In the genomic region with DNA sequence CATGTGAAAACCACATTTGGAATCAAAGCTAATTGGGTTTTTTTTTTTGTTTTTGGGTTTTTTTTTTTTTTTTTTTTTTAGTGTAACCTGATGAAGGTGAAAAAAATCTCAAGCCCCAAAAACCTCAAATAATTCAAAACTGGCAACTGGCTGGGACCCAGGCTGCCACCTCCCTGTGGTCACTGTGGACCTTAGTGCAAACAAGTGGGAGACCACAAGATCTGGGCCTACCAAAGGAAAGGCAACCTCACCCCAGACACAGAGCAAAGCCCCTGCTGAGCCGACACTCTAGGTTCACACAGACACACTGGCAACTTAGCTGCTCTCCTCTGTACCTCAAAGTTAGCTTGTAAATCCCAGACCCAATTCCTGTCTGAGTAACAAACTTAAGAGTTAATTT, we compare ENCODE assay signal across 24 mouse cellular contexts. TPM values are rescaled to one million over a fixed set of nuclear protein-coding genes. Genes with fewer than 3 reads are reported as not detected.
A peak's percentile ranks its signal among the peaks of the same experiment; 100 is the strongest.
DNase-seq lines count a peak whose midpoint lies in the region; ATAC-seq and TF ChIP-seq lines count a peak whose summit lies in the region.
"Had no signal": no experiment of that assay in that cellular context is flagged by ENCODE, and none has a peak within 500 bp of the region (broad histone marks: within the 10 kb centered on the region; RNA-seq: fewer than 3 reads in every experiment).

No protein-coding gene starts in this region.

- H3K27me3 ChIP-seq in lung, embryonic 16.5 days (ENCODE audit: control insufficient read depth, insufficient read depth, low read depth, low read length), result no peaks in the 10 kb centered on the region
- no peaks in the 10 kb centered on the region for H3K27me3 ChIP-seq in lung, postnatal 0 days (replicated peaks; ENCODE audit: insufficient read depth, low read length)
- H3K27me3 ChIP-seq in limb, embryonic 13.5 days, result no peaks in the 10 kb centered on the region
- no peaks in the 10 kb centered on the region for H3K27me3 ChIP-seq in midbrain, embryonic 10.5 days (ENCODE audit: low read depth, poor library complexity, severe bottlenecking)
- H3K27me3 ChIP-seq: forebrain, embryonic 12.5 days; heart, embryonic 13.5 days; hindbrain, embryonic 12.5 days had no signal

- ATAC-seq in lung, embryonic 16.5 days (ENCODE audit: low read depth), result no peak
- ATAC-seq in lung, postnatal 0 days, result no peak
- ATAC-seq in common myeloid progenitor, adult 5-6 weeks (replicated peaks; ENCODE audit: low read depth, poor library complexity, severe bottlenecking), result 0 out of 2 replicates have a peak, but pooled peaks have one; percentile 29
- ATAC-seq in limb, embryonic 13.5 days (ENCODE audit: low FRiP score, low read depth), result no peak
- ATAC-seq: CD4-positive, CD25-positive, alpha-beta regulatory T cell, adult 4 months; hindbrain, embryonic 16.5 days; inflammation-experienced regulatory T-cells, adult 6 months had no signal

- 0 out of 2 replicates have a peak overlapping the region, but pooled peaks have one; percentile 8 for H3K27ac ChIP-seq in lung, embryonic 16.5 days (ENCODE audit: low read length)
- no peak overlapping the region for H3K27ac ChIP-seq in lung, postnatal 0 days (ENCODE audit: low read length)
- peak overlapping the region; percentile 74 for H3K27ac ChIP-seq in limb, embryonic 13.5 days
- no peak overlapping the region for H3K27ac ChIP-seq in midbrain, embryonic 10.5 days (replicated peaks)
- H3K27ac ChIP-seq: gastrocnemius, adult 2 months; heart, embryonic 13.5 days; hindbrain, embryonic 12.5 days had no signal

- no peak for TF ChIP-seq EP300 in lung, postnatal 0 days (IDR thresholded peaks at IDR 0.05)

- no peak overlapping the region for H3K4me2 ChIP-seq in lung, embryonic 16.5 days (ENCODE audit: low read depth, low read length)
- H3K4me2 ChIP-seq in lung, postnatal 0 days (replicated peaks; ENCODE audit: low read depth, low read length), result no peak overlapping the region
- no peak overlapping the region for H3K4me2 ChIP-seq in limb, embryonic 13.5 days (replicated peaks)
- H3K4me2 ChIP-seq: forebrain, embryonic 12.5 days; heart, embryonic 13.5 days; hindbrain, embryonic 12.5 days had no signal

- no peaks in the 10 kb centered on the region for H3K9me3 ChIP-seq in lung, embryonic 16.5 days (ENCODE audit: control insufficient read depth, low read length)
- H3K9me3 ChIP-seq in lung, postnatal 0 days (ENCODE audit: low read length), result no peaks in the 10 kb centered on the region
- no peaks in the 10 kb centered on the region for H3K9me3 ChIP-seq in limb, embryonic 13.5 days
- H3K9me3 ChIP-seq in midbrain, embryonic 10.5 days (replicated peaks), result no peaks in the 10 kb centered on the region
- H3K9me3 ChIP-seq: forebrain, embryonic 12.5 days; G1E; heart, embryonic 13.5 days; hindbrain, embryonic 12.5 days had no signal

- no peak for DNase-seq in lung, postnatal 0 days (ENCODE audit: low spot score)
- no peak for DNase-seq in adrenal gland, postnatal 10 days
- no peak for DNase-seq in midbrain, embryonic 10.5 days (ENCODE audit: low spot score)
- DNase-seq: adrenal gland, adult 8-10 months; B cell, adult 2 months; cerebellum, adult 18-20 months; cerebellum, adult 9-11 months; cerebellum, postnatal 36 days; gastrocnemius, adult 2 months; gastrocnemius, postnatal 25 days; heart, postnatal 36 days had no signal

- TF ChIP-seq CTCF in lung, postnatal 0 days (IDR thresholded peaks at IDR 0.05), result no peak

- peaks cover 2% of the 10 kb centered on the region; the same call in 1 of the 2 replicates for H3K36me3 ChIP-seq in lung, embryonic 16.5 days (ENCODE audit: control insufficient read depth, insufficient read depth, low read length)
- no peaks in the 10 kb centered on the region for H3K36me3 ChIP-seq in lung, postnatal 0 days (ENCODE audit: insufficient read depth, low read length)
- H3K36me3 ChIP-seq in limb, embryonic 13.5 days, result peaks cover 35% of the 10 kb centered on the region
- H3K36me3 ChIP-seq in midbrain, embryonic 10.5 days, result peaks cover 60% of the 10 kb centered on the region

- no peak overlapping the region for H3K9ac ChIP-seq in lung, embryonic 16.5 days (ENCODE audit: low read length)
- no peak overlapping the region for H3K9ac ChIP-seq in lung, postnatal 0 days (replicated peaks; ENCODE audit: low read depth)
- H3K9ac ChIP-seq in limb, embryonic 13.5 days, result no peak overlapping the region
- H3K9ac ChIP-seq: heart, embryonic 13.5 days; hindbrain, embryonic 12.5 days had no signal

- H3K4me1 ChIP-seq in lung, embryonic 16.5 days (replicated peaks; ENCODE audit: control insufficient read depth, insufficient read depth, low read length), result peaks cover 5% of the 10 kb centered on the region; the same call in 1 of the 2 replicates
- no peaks in the 10 kb centered on the region; the same call in 1 of the 2 replicates for H3K4me1 ChIP-seq in lung, postnatal 0 days (ENCODE audit: insufficient read depth, low read depth, low read length)
- H3K4me1 ChIP-seq in limb, embryonic 13.5 days, result peaks cover 12% of the 10 kb centered on the region
- peaks cover 16% of the 10 kb centered on the region for H3K4me1 ChIP-seq in midbrain, embryonic 10.5 days
- H3K4me1 ChIP-seq: heart, embryonic 13.5 days had no signal

- no peak overlapping the region for H3K4me3 ChIP-seq in lung, embryonic 16.5 days (ENCODE audit: low read length)
- H3K4me3 ChIP-seq in lung, postnatal 0 days (ENCODE audit: low read depth, low read length), result no peak overlapping the region
- no peak overlapping the region for H3K4me3 ChIP-seq in limb, embryonic 13.5 days
- H3K4me3 ChIP-seq in midbrain, embryonic 10.5 days, result no peak overlapping the region
- H3K4me3 ChIP-seq: forebrain, embryonic 12.5 days; gastrocnemius, adult 2 months; heart, embryonic 13.5 days; hindbrain, embryonic 12.5 days had no signal

- WGBS in lung, embryonic 16.5 days, result 70% methylated on average over 1 of the region's 1 CpGs
- 81% methylated on average over 1 of the region's 1 CpGs for WGBS in lung, postnatal 0 days
- WGBS in limb, embryonic 13.5 days, result 61% methylated on average over 1 of the region's 1 CpGs
- 77% methylated on average over 1 of the region's 1 CpGs for WGBS in midbrain, embryonic 10.5 days

RNA-seq across cellular contexts. Expression of gene Pnldc1, which starts 5.7 kb away (rescaled TPM):
- 0.69 and 1.2 TPM in 2 replicates for polyA plus RNA-seq in lung, embryonic 16.5 days (2015; fragmentation: Nextera tagmentation; extraction: Ambion mirVana)
- 0.51 and 0.75 TPM in 2 replicates for polyA plus RNA-seq in lung, postnatal 0 days (2015; fragmentation: Nextera tagmentation; extraction: Ambion mirVana)
- total RNA-seq in common myeloid progenitor, adult 5-6 weeks (2017), result not detected in 2 replicates
- polyA plus RNA-seq in limb, embryonic 13.5 days (2015; fragmentation: Nextera tagmentation; extraction: Ambion mirVana), result 1.8 and 2.4 TPM in 2 replicates
- 1 to 10 TPM; 2.2 to 2.8 TPM for total RNA-seq in adrenal gland, postnatal 10 days (2021)
- polyA plus RNA-seq in midbrain, embryonic 10.5 days (2016; fragmentation: Nextera tagmentation; extraction: Ambion mirVana), result 1.0 and 2.0 TPM in 2 replicates
- polyA plus RNA-seq: G1E had no signal

RNA-seq across cellular contexts. Expression of gene Tcp1, which starts 11.2 kb away (rescaled TPM):
- 344 and 362 TPM in 2 replicates for polyA plus RNA-seq in lung, embryonic 16.5 days (2015; fragmentation: Nextera tagmentation; extraction: Ambion mirVana)
- 155 and 174 TPM in 2 replicates for polyA plus RNA-seq in lung, postnatal 0 days (2015; fragmentation: Nextera tagmentation; extraction: Ambion mirVana)
- 929 and 961 TPM in 2 replicates for total RNA-seq in common myeloid progenitor, adult 5-6 weeks (2017)
- polyA plus RNA-seq in limb, embryonic 13.5 days (2015; fragmentation: Nextera tagmentation; extraction: Ambion mirVana), result 450 and 465 TPM in 2 replicates
- 100 to 1,000 TPM; 235 to 266 TPM for total RNA-seq in adrenal gland, postnatal 10 days (2021)
- 468 and 517 TPM in 2 replicates for polyA plus RNA-seq in midbrain, embryonic 10.5 days (2016; fragmentation: Nextera tagmentation; extraction: Ambion mirVana)

RNA-seq across cellular contexts. Expression of gene Mrpl18, which starts 11.8 kb away (rescaled TPM):
- polyA plus RNA-seq in lung, embryonic 16.5 days (2015; fragmentation: Nextera tagmentation; extraction: Ambion mirVana), result 135 and 139 TPM in 2 replicates
- 70.2 and 72.9 TPM in 2 replicates for polyA plus RNA-seq in lung, postnatal 0 days (2015; fragmentation: Nextera tagmentation; extraction: Ambion mirVana)
- 205 and 229 TPM in 2 replicates for total RNA-seq in common myeloid progenitor, adult 5-6 weeks (2017)
- 155 and 161 TPM in 2 replicates for polyA plus RNA-seq in limb, embryonic 13.5 days (2015; fragmentation: Nextera tagmentation; extraction: Ambion mirVana)
- total RNA-seq in adrenal gland, postnatal 10 days (2021), result 100 to 1,000 TPM in 1 of 2 experiments, 10 to 100 TPM in 1; 87.0 to 122 TPM
- polyA plus RNA-seq in midbrain, embryonic 10.5 days (2016; fragmentation: Nextera tagmentation; extraction: Ambion mirVana), result 185 and 193 TPM in 2 replicates

RNA-seq across cellular contexts. Expression of gene Mrgprh, which starts 28.5 kb away (rescaled TPM):
- polyA plus RNA-seq in lung, embryonic 16.5 days (2015; fragmentation: Nextera tagmentation; extraction: Ambion mirVana), result not detected in 2 replicates
- polyA plus RNA-seq in lung, postnatal 0 days (2015; fragmentation: Nextera tagmentation; extraction: Ambion mirVana), result not detected in 2 replicates
- total RNA-seq in common myeloid progenitor, adult 5-6 weeks (2017), result not detected in 2 replicates
- polyA plus RNA-seq in limb, embryonic 13.5 days (2015; fragmentation: Nextera tagmentation; extraction: Ambion mirVana), result 0.08 and 0.09 TPM in 2 replicates
- under 1 TPM; 0.27 to 0.58 TPM for total RNA-seq in adrenal gland, postnatal 10 days (2021)
- not detected in 2 replicates for polyA plus RNA-seq in midbrain, embryonic 10.5 days (2016; fragmentation: Nextera tagmentation; extraction: Ambion mirVana)
- total RNA-seq: granulocyte monocyte progenitor cell, adult 5-6 weeks had no signal
- polyA plus RNA-seq: CD4-positive, CD25-positive, alpha-beta regulatory T cell, adult 4 months; embryonic facial prominence, embryonic 11.5 days; forebrain, embryonic 12.5 days; G1E; heart, embryonic 13.5 days; hindbrain, embryonic 12.5 days; hindbrain, embryonic 16.5 days; inflammation-experienced regulatory T-cells, adult 6 months had no signal

RNA-seq across cellular contexts. Expression of gene Acat3, which starts 36.1 kb away (rescaled TPM):
- polyA plus RNA-seq in lung, embryonic 16.5 days (2015; fragmentation: Nextera tagmentation; extraction: Ambion mirVana), result 0.87 and 0.92 TPM in 2 replicates
- polyA plus RNA-seq in lung, postnatal 0 days (2015; fragmentation: Nextera tagmentation; extraction: Ambion mirVana), result 0.21 and 0.39 TPM in 2 replicates
- total RNA-seq in common myeloid progenitor, adult 5-6 weeks (2017), result 0.27 and 0.29 TPM in 2 replicates
- 0.70 and 1.0 TPM in 2 replicates for polyA plus RNA-seq in limb, embryonic 13.5 days (2015; fragmentation: Nextera tagmentation; extraction: Ambion mirVana)
- total RNA-seq in adrenal gland, postnatal 10 days (2021), result 10 to 100 TPM in 1 of 2 experiments, 1 to 10 TPM in 1; 9.1 to 18.7 TPM
- polyA plus RNA-seq in midbrain, embryonic 10.5 days (2016; fragmentation: Nextera tagmentation; extraction: Ambion mirVana), result 1.5 and 1.6 TPM in 2 replicates
- total RNA-seq: gastrocnemius, adult 2 months; gastrocnemius, postnatal 25 days had no signal
- polyA plus RNA-seq: heart, postnatal 0 days had no signal

Comparison
In these comparisons a context has a peak if more than half of its experiments do, and no peak if none do; other contexts are left out.
1. H3K27ac ChIP-seq: peak in lung, embryonic 16.5 days (single experiment) and limb, embryonic 13.5 days (single experiment); none in lung, postnatal 0 days (single experiment) and midbrain, embryonic 10.5 days (single experiment).